In the genomic region with DNA sequence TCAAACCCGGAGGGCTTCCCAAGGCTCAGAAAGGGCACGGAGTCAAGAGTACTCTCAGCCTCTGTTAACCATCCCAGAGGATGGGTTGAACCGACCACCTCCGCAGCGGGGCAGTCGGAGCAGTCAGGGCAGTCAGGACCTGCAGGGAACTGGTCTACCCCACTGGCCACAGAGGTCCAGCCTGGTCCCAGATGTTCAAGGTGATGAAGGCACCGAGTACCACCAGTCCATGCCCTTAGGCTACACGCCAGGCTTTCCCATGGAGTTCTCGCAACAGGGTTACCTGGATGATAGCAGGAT, we compare ENCODE assay signal across 9 mouse cellular contexts. TPM values are rescaled to one million over a fixed set of nuclear protein-coding genes. Genes with fewer than 3 reads are reported as not detected.
DNase-seq lines count a peak whose midpoint lies in the region; ATAC-seq and TF ChIP-seq lines count a peak whose summit lies in the region.
"Had no signal": no experiment of that assay in that cellular context is flagged by ENCODE, and none has a peak within 500 bp of the region (broad histone marks: within the 10 kb centered on the region; RNA-seq: fewer than 3 reads in every experiment).

No protein-coding gene starts in this region.

- whole genome bisulfite sequencing in lung, embryonic 16.5 days = 61% methylated on average over 9 of the region's 9 CpGs
- WGBS in lung, adult 2 months = 77% methylated on average over 9 of the region's 9 CpGs
- WGBS in hindbrain, embryonic 10.5 days = 58% methylated on average over 9 of the region's 9 CpGs
- WGBS in limb, embryonic 15.5 days = 66% methylated on average over 9 of the region's 9 CpGs
- WGBS in stomach, postnatal 0 days = 73% methylated on average over 9 of the region's 9 CpGs

- H3K27ac ChIP-seq in lung, embryonic 16.5 days (ENCODE audit: low read length) = no peak overlapping the region
- peak overlapping the region; percentile 57 for H3K27ac ChIP-seq in hindbrain, embryonic 10.5 days
- no peak overlapping the region for H3K27ac ChIP-seq in limb, embryonic 15.5 days
- no peak overlapping the region for H3K27ac ChIP-seq in stomach, postnatal 0 days (replicated peaks)
- H3K27ac ChIP-seq: liver, embryonic 14.5 days had no signal

- H3K9me3 ChIP-seq in lung, embryonic 16.5 days (ENCODE audit: control insufficient read depth, low read length) = no peaks in the 10 kb centered on the region
- no peaks in the 10 kb centered on the region; the same call in 1 of the 2 replicates for H3K9me3 ChIP-seq in hindbrain, embryonic 10.5 days
- H3K9me3 ChIP-seq in limb, embryonic 15.5 days = no peaks in the 10 kb centered on the region
- no peaks in the 10 kb centered on the region for H3K9me3 ChIP-seq in stomach, postnatal 0 days (ENCODE audit: control insufficient read depth, low read length)

- no peaks in the 10 kb centered on the region for H3K27me3 ChIP-seq in lung, embryonic 16.5 days (ENCODE audit: control insufficient read depth, insufficient read depth, low read depth, low read length)
- H3K27me3 ChIP-seq in hindbrain, embryonic 10.5 days (ENCODE audit: insufficient read depth, poor library complexity, severe bottlenecking) = no peaks in the 10 kb centered on the region
- H3K27me3 ChIP-seq in limb, embryonic 15.5 days = no peaks in the 10 kb centered on the region
- no peaks in the 10 kb centered on the region for H3K27me3 ChIP-seq in stomach, postnatal 0 days (ENCODE audit: control insufficient read depth, insufficient read depth, low read length)

- no peak for TF ChIP-seq EP300 in stomach, postnatal 0 days (optimal IDR thresholded peaks at IDR 0.05)

- no peak overlapping the region for H3K4me3 ChIP-seq in lung, embryonic 16.5 days (ENCODE audit: low read length)
- no peak overlapping the region for H3K4me3 ChIP-seq in lung, adult 2 months (replicated peaks; ENCODE audit: extremely low read depth, low read depth, low read length)
- H3K4me3 ChIP-seq in hindbrain, embryonic 10.5 days = peak overlapping the region; percentile 43
- no peak overlapping the region for H3K4me3 ChIP-seq in limb, embryonic 15.5 days
- no peak overlapping the region for H3K4me3 ChIP-seq in stomach, postnatal 0 days (ENCODE audit: low read depth, low read length)

- H3K4me1 ChIP-seq in lung, embryonic 16.5 days (replicated peaks; ENCODE audit: control insufficient read depth, insufficient read depth, low read length) = no peaks in the 10 kb centered on the region
- H3K4me1 ChIP-seq in lung, adult 2 months (ENCODE audit: control insufficient read depth, insufficient read depth, low read length) = no peaks in the 10 kb centered on the region
- peaks cover 15% of the 10 kb centered on the region for H3K4me1 ChIP-seq in hindbrain, embryonic 10.5 days (replicated peaks)
- H3K4me1 ChIP-seq in limb, embryonic 15.5 days = peaks cover 10% of the 10 kb centered on the region
- no peaks in the 10 kb centered on the region for H3K4me1 ChIP-seq in stomach, postnatal 0 days (replicated peaks; ENCODE audit: control insufficient read depth, insufficient read depth)

- no peak overlapping the region for H3K4me2 ChIP-seq in lung, embryonic 16.5 days (ENCODE audit: low read depth, low read length)
- H3K4me2 ChIP-seq in limb, embryonic 15.5 days = peak overlapping the region; percentile 27
- no peak overlapping the region for H3K4me2 ChIP-seq in stomach, postnatal 0 days (replicated peaks; ENCODE audit: low read depth)

- peaks cover 15% of the 10 kb centered on the region for H3K36me3 ChIP-seq in lung, embryonic 16.5 days (ENCODE audit: control insufficient read depth, insufficient read depth, low read length)
- peaks cover 61% of the 10 kb centered on the region for H3K36me3 ChIP-seq in hindbrain, embryonic 10.5 days
- H3K36me3 ChIP-seq in limb, embryonic 15.5 days = peaks cover 45% of the 10 kb centered on the region
- H3K36me3 ChIP-seq in stomach, postnatal 0 days (ENCODE audit: control insufficient read depth, insufficient read depth, low read length) = peaks cover 7% of the 10 kb centered on the region

- no peak overlapping the region for H3K9ac ChIP-seq in lung, embryonic 16.5 days (ENCODE audit: low read length)
- no peak overlapping the region for H3K9ac ChIP-seq in limb, embryonic 15.5 days
- no peak overlapping the region for H3K9ac ChIP-seq in stomach, postnatal 0 days (ENCODE audit: low read length)
- H3K9ac ChIP-seq: liver, embryonic 14.5 days had no signal

- DNase-seq in lung, adult 2 months = no peak
- DNase-seq in hindbrain, embryonic 10.5 days (ENCODE audit: low spot score) = no peak
- no peak for DNase-seq in stomach, postnatal 0 days (ENCODE audit: low spot score)
- no peak for DNase-seq in ovary, postnatal 14 days (ENCODE audit: low spot score)

- peak; percentile 24; the same call in 1 of the 2 replicates for ATAC-seq in lung, embryonic 16.5 days (ENCODE audit: low read depth)
- ATAC-seq in limb, embryonic 15.5 days (ENCODE audit: insufficient number of reproducible peaks, low FRiP score, low TSS enrichment, low read depth) = no peak
- ATAC-seq in stomach, postnatal 0 days (ENCODE audit: low FRiP score, low TSS enrichment) = peak; percentile 9; the same call in 1 of the 2 replicates
- no peak for ATAC-seq in monocyte, adult 5-6 weeks (replicated peaks; ENCODE audit: insufficient number of reproducible peaks, low FRiP score, low TSS enrichment, poor library complexity, severe bottlenecking)

- TF ChIP-seq CTCF in lung, adult 2 months (IDR thresholded peaks at IDR 0.05; ENCODE audit: insufficient read depth, low read length) = no peak
- no peak for TF ChIP-seq CTCF in stomach, postnatal 0 days (IDR thresholded peaks at IDR 0.05; ENCODE audit: low read depth)

- TF ChIP-seq POLR2A in lung, adult 2 months (IDR thresholded peaks at IDR 0.05; ENCODE audit: borderline replicate concordance, extremely low read depth, low read depth, low read length) = no peak

RNA-seq across cellular contexts. Expression of gene Rsph6a, which starts 0.2 kb away (rescaled TPM):
- not detected in 2 replicates for polyA plus RNA-seq in lung, embryonic 16.5 days (2015; fragmentation: Nextera tagmentation; extraction: Ambion mirVana)
- polyA plus RNA-seq in lung, adult 2 months (2012; rRNA removed) = not detected in 2 replicates
- polyA plus RNA-seq in hindbrain, embryonic 10.5 days (2016; fragmentation: Nextera tagmentation; extraction: Ambion mirVana) = not detected in 2 replicates
- polyA plus RNA-seq in limb, embryonic 15.5 days (2015; fragmentation: Nextera tagmentation; extraction: Ambion mirVana) = not detected in 2 replicates
- polyA plus RNA-seq in stomach, postnatal 0 days (2015; fragmentation: Nextera tagmentation; extraction: Ambion mirVana) = not detected in 2 replicates
- not detected in 3 replicates for total RNA-seq in monocyte, adult 5-6 weeks (2017)
- polyA plus RNA-seq: liver, embryonic 14.5 days had no signal

RNA-seq across cellular contexts. Expression of gene Dmwd, which starts 21.3 kb away (rescaled TPM):
- polyA plus RNA-seq in lung, embryonic 16.5 days (2015; fragmentation: Nextera tagmentation; extraction: Ambion mirVana) = 11.3 and 11.9 TPM in 2 replicates
- 94.6 and 101 TPM in 2 replicates for polyA plus RNA-seq in lung, adult 2 months (2012; rRNA removed)
- 16.6 and 20.7 TPM in 2 replicates for polyA plus RNA-seq in hindbrain, embryonic 10.5 days (2016; fragmentation: Nextera tagmentation; extraction: Ambion mirVana)
- 15.0 and 15.5 TPM in 2 replicates for polyA plus RNA-seq in limb, embryonic 15.5 days (2015; fragmentation: Nextera tagmentation; extraction: Ambion mirVana)
- 4.5 and 7.0 TPM in 2 replicates for polyA plus RNA-seq in stomach, postnatal 0 days (2015; fragmentation: Nextera tagmentation; extraction: Ambion mirVana)
- 0.39 to 3.2 TPM (median 0.43 TPM) in 3 replicates for total RNA-seq in monocyte, adult 5-6 weeks (2017)

RNA-seq across cellular contexts. Expression of gene Dmpk, which starts 28.9 kb away (rescaled TPM):
- polyA plus RNA-seq in lung, embryonic 16.5 days (2015; fragmentation: Nextera tagmentation; extraction: Ambion mirVana) = 28.7 and 29.3 TPM in 2 replicates
- 209 and 259 TPM in 2 replicates for polyA plus RNA-seq in lung, adult 2 months (2012; rRNA removed)
- 9.9 and 10.2 TPM in 2 replicates for polyA plus RNA-seq in hindbrain, embryonic 10.5 days (2016; fragmentation: Nextera tagmentation; extraction: Ambion mirVana)
- polyA plus RNA-seq in limb, embryonic 15.5 days (2015; fragmentation: Nextera tagmentation; extraction: Ambion mirVana) = 32.5 and 64.0 TPM in 2 replicates
- 91.3 and 103 TPM in 2 replicates for polyA plus RNA-seq in stomach, postnatal 0 days (2015; fragmentation: Nextera tagmentation; extraction: Ambion mirVana)
- total RNA-seq in monocyte, adult 5-6 weeks (2017) = 0.97 to 1.5 TPM in 2 of 3 replicates, not detected in the other

RNA-seq across cellular contexts. Expression of gene Sympk, which starts 30.6 kb away (rescaled TPM):
- 27.4 and 27.5 TPM in 2 replicates for polyA plus RNA-seq in lung, embryonic 16.5 days (2015; fragmentation: Nextera tagmentation; extraction: Ambion mirVana)
- 69.3 and 76.1 TPM in 2 replicates for polyA plus RNA-seq in lung, adult 2 months (2012; rRNA removed)
- 45.9 and 57.2 TPM in 2 replicates for polyA plus RNA-seq in hindbrain, embryonic 10.5 days (2016; fragmentation: Nextera tagmentation; extraction: Ambion mirVana)
- polyA plus RNA-seq in limb, embryonic 15.5 days (2015; fragmentation: Nextera tagmentation; extraction: Ambion mirVana) = 28.8 and 32.7 TPM in 2 replicates
- 9.1 and 9.6 TPM in 2 replicates for polyA plus RNA-seq in stomach, postnatal 0 days (2015; fragmentation: Nextera tagmentation; extraction: Ambion mirVana)
- 23.9 to 51.1 TPM (median 38.5 TPM) in 3 replicates for total RNA-seq in monocyte, adult 5-6 weeks (2017)

RNA-seq across cellular contexts. Expression of gene Foxa3, which starts 31.4 kb away (rescaled TPM):
- polyA plus RNA-seq in lung, embryonic 16.5 days (2015; fragmentation: Nextera tagmentation; extraction: Ambion mirVana) = 2.3 TPM in 2 replicates
- 0.39 and 0.60 TPM in 2 replicates for polyA plus RNA-seq in lung, adult 2 months (2012; rRNA removed)
- 0.07 TPM in 1 of 2 replicates, not detected in the other for polyA plus RNA-seq in hindbrain, embryonic 10.5 days (2016; fragmentation: Nextera tagmentation; extraction: Ambion mirVana)
- polyA plus RNA-seq in limb, embryonic 15.5 days (2015; fragmentation: Nextera tagmentation; extraction: Ambion mirVana) = 3.8 and 3.9 TPM in 2 replicates
- polyA plus RNA-seq in stomach, postnatal 0 days (2015; fragmentation: Nextera tagmentation; extraction: Ambion mirVana) = 39.2 and 46.0 TPM in 2 replicates
- not detected in 3 replicates for total RNA-seq in monocyte, adult 5-6 weeks (2017)
- polyA plus RNA-seq: frontal cortex, adult 2 months had no signal

Comparison
In these comparisons a context has a peak if more than half of its experiments do, and no peak if none do; other contexts are left out.
1. ATAC-seq: peak in lung, embryonic 16.5 days (single experiment) and stomach, postnatal 0 days (single experiment); none in limb, embryonic 15.5 days (single experiment) and monocyte, adult 5-6 weeks (single experiment).